Mouse (Mus musculus): Measurements from ENCODE around the gene Chrna10. TPM values are rescaled to one million over a fixed set of nuclear protein-coding genes. Genes with fewer than 3 reads are reported as not detected.

Chrna10 gene
- polyA plus RNA-seq, 1 experiment, result not detected

DNA sequence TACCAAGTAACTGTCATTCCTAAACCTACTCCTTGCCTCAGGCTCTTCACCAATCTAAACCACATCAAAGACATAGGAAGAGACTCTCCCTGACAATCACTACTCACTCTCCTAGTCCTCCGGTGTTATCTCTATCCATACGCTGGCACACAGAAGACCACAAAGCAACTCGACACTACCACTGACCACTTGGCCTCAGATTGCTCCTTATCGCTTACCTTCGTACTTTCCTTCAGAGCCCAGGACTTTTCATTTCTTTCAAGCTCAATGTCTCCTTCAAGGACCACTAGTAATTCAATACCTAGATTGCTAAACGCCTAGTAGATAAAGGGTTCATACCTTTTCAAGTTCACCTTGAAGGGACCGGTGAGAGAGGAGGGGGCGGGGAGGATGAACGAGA lies 52.7 kb downstream of the Chrna10 start:
- no peak overlapping the region for H3K4me3 ChIP-seq (ENCODE audit: insufficient read depth, low read depth, low read length)
- no peak overlapping the region for H3K27ac ChIP-seq (replicated peaks; ENCODE audit: low read depth, low read length)
- H3K4me1 ChIP-seq (ENCODE audit: control insufficient read depth, insufficient read depth, insufficient read length, low read length), result peaks cover 9% of the 10 kb centered on the region; the same call in 1 of the 2 replicates

- Histone ChIP-seq H3K4me1 (ENCODE audit: control insufficient read depth, insufficient read depth, insufficient read length, low read length) (peaks cover 9% of the 10 kb centered on the region; the same call in 1 of the 2 replicates), H3K4me3 (ENCODE audit: insufficient read depth, low read depth, low read length) (no peak overlapping the region), H3K27ac (replicated peaks; ENCODE audit: low read depth, low read length) (no peak overlapping the region)
These were observed 54.4 kb downstream of the Chrna10 start for GRCm38 (mm10) chr7:102062203-102062602.

DNA sequence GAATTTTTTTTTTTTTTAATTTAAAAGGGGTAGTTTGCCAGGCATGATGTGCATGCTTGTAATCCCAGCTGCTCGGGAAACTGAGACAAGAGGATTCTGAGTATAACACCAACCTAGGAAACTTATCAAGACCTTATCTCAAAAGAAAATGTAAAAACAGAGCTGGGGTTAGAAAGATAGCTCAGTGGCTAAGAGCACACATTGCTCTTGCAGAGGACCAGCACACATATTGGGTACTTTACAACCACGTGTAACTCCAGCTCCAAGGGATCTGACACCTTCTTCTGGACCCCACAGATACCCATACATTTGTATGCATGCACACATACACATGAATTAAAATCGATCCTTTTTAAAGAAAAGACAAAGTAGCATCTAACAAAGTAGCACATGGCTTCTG lies 55.3 kb downstream of the Chrna10 start:
- Histone ChIP-seq H3K4me1 (ENCODE audit: control insufficient read depth, insufficient read depth, insufficient read length, low read length) (peaks cover 7% of the 10 kb centered on the region; the same call in 1 of the 2 replicates), H3K27ac (replicated peaks; ENCODE audit: low read depth, low read length) (no peak overlapping the region), H3K4me3 (ENCODE audit: insufficient read depth, low read depth, low read length) (no peak overlapping the region)

Other genes with a start within 250 kb of the Chrna10 start
- not detected in 2 replicates for gene Folr1, start 246.0 kb downstream of the Chrna10 start, polyA plus RNA-seq (2012; ENCODE audit: insufficient read depth, insufficient read length, missing spikeins)
- 169 and 170 TPM in 2 replicates for gene Lamtor1, start 210.9 kb downstream of the Chrna10 start, polyA plus RNA-seq (2012; ENCODE audit: insufficient read depth, insufficient read length, missing spikeins)
- not detected in 2 replicates for gene Tomt, start 210.5 kb downstream of the Chrna10 start, polyA plus RNA-seq (2012; ENCODE audit: insufficient read depth, insufficient read length, missing spikeins)
- 9.6 and 25.0 TPM in 2 replicates for gene Lrrc51, start 182.9 kb downstream of the Chrna10 start, polyA plus RNA-seq (2012; ENCODE audit: insufficient read depth, insufficient read length, missing spikeins)
- gene Numa1, start 182.7 kb downstream of the Chrna10 start, polyA plus RNA-seq (2012; ENCODE audit: insufficient read depth, insufficient read length, missing spikeins), result 55.8 and 74.0 TPM in 2 replicates
- gene Il18bp, start 98.1 kb downstream of the Chrna10 start, polyA plus RNA-seq (2012; ENCODE audit: insufficient read depth, insufficient read length, missing spikeins), result 9.8 and 12.0 TPM in 2 replicates
- gene Rnf121, start 51.4 kb downstream of the Chrna10 start, polyA plus RNA-seq (2012; ENCODE audit: insufficient read depth, insufficient read length, missing spikeins), result 14.8 and 17.2 TPM in 2 replicates
- 7.8 and 10.0 TPM in 2 replicates for gene Xndc1, start 51.3 kb downstream of the Chrna10 start, polyA plus RNA-seq (2012; ENCODE audit: insufficient read depth, insufficient read length, missing spikeins)
- 0.32 TPM in 1 of 2 replicates, not detected in the other for gene Xntrpc, start 51.1 kb downstream of the Chrna10 start, polyA plus RNA-seq (2012; ENCODE audit: insufficient read depth, insufficient read length, missing spikeins)
- 0.54 TPM in 1 of 2 replicates, not detected in the other for gene Trpc2, start 33.7 kb downstream of the Chrna10 start, polyA plus RNA-seq (2012; ENCODE audit: insufficient read depth, insufficient read length, missing spikeins)
- gene Art1, start 15.1 kb downstream of the Chrna10 start, polyA plus RNA-seq (2012; ENCODE audit: insufficient read depth, insufficient read length, missing spikeins), result 4.8 and 7.6 TPM in 2 replicates
- gene Art5, start 7.3 kb downstream of the Chrna10 start, polyA plus RNA-seq (2012; ENCODE audit: insufficient read depth, insufficient read length, missing spikeins), result not detected in 2 replicates
- 10.3 and 12.3 TPM in 2 replicates for gene Nup98, start 93.3 kb upstream of the Chrna10 start, polyA plus RNA-seq (2012; ENCODE audit: insufficient read depth, insufficient read length, missing spikeins)
- 39.2 and 54.0 TPM in 2 replicates for gene Pgap2, start 93.4 kb upstream of the Chrna10 start, polyA plus RNA-seq (2012; ENCODE audit: insufficient read depth, insufficient read length, missing spikeins)
- gene Rhog, start 139.2 kb upstream of the Chrna10 start, polyA plus RNA-seq (2012; ENCODE audit: insufficient read depth, insufficient read length, missing spikeins), result 25.4 and 29.6 TPM in 2 replicates
- gene Stim1, start 151.0 kb upstream of the Chrna10 start, polyA plus RNA-seq (2012; ENCODE audit: insufficient read depth, insufficient read length, missing spikeins), result 46.5 and 52.6 TPM in 2 replicates

Measured in brown adipose tissue, adult 24 weeks (tissue).